ENCODE assay signal across 29 mouse cellular contexts in the genomic region with DNA sequence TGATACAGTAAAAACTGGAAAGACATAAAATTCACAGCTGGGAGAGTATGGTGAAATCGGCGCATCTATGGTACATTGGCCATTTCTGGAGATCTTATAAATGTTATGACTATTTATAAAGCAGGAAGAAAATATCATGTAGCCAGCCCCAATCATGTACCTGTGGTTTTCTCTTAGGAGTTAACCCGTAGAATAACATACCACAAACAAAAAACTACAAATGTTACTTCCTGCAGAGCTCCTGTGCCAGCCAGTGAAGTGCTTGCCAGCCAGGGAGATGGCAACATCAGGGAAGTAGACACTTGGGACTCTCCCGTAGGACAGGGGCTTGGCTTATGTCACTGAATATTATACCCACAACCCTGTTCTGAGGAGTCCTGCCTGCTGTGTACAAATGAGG. TPM values are rescaled to one million over a fixed set of nuclear protein-coding genes. Genes with fewer than 3 reads are reported as not detected.
DNase-seq lines count a peak whose midpoint lies in the region; ATAC-seq lines count a peak whose summit lies in the region.
"Had no signal": no experiment of that assay in that cellular context is flagged by ENCODE, and none has a peak within 500 bp of the region (broad histone marks: within the 10 kb centered on the region; RNA-seq: fewer than 3 reads in every experiment).

No protein-coding gene starts in this region.

- H3K4me3 ChIP-seq in midbrain, embryonic 11.5 days (ENCODE audit: low read depth, low read length): no peak overlapping the region
- H3K4me3 ChIP-seq in midbrain, embryonic 14.5 days (replicated peaks; ENCODE audit: low read depth, low read length): no peak overlapping the region
- H3K4me3 ChIP-seq: embryonic facial prominence, embryonic 13.5 days; embryonic facial prominence, embryonic 15.5 days; erythroblast, embryonic 14.5 days; forebrain, embryonic 10.5 days; forebrain, embryonic 12.5 days had no signal

- no peaks in the 10 kb centered on the region for H3K36me3 ChIP-seq in midbrain, embryonic 11.5 days (ENCODE audit: control insufficient read depth, insufficient read depth, low read length)
- H3K36me3 ChIP-seq in midbrain, embryonic 14.5 days (ENCODE audit: control insufficient read depth, insufficient read depth, low read length): no peaks in the 10 kb centered on the region
- H3K36me3 ChIP-seq: embryonic facial prominence, embryonic 13.5 days; embryonic facial prominence, embryonic 15.5 days; forebrain, embryonic 10.5 days; forebrain, embryonic 12.5 days had no signal

- H3K27ac ChIP-seq in midbrain, embryonic 11.5 days (ENCODE audit: low read depth, low read length): no peak overlapping the region
- H3K27ac ChIP-seq in midbrain, embryonic 14.5 days (replicated peaks; ENCODE audit: low read depth, low read length): no peak overlapping the region
- H3K27ac ChIP-seq: embryonic facial prominence, embryonic 13.5 days; embryonic facial prominence, embryonic 15.5 days; forebrain, embryonic 10.5 days; forebrain, embryonic 12.5 days had no signal

- no peaks in the 10 kb centered on the region for H3K27me3 ChIP-seq in midbrain, embryonic 11.5 days (ENCODE audit: control insufficient read depth, insufficient read depth, low read length)
- no peaks in the 10 kb centered on the region for H3K27me3 ChIP-seq in midbrain, embryonic 14.5 days (ENCODE audit: control insufficient read depth, insufficient read depth, low read length)
- H3K27me3 ChIP-seq: embryonic facial prominence, embryonic 13.5 days; embryonic facial prominence, embryonic 15.5 days; forebrain, embryonic 12.5 days had no signal

- intact Hi-C loops in heart, postnatal 25 days (cut with DNase I): no loop called here

- no peaks in the 10 kb centered on the region for H3K4me1 ChIP-seq in midbrain, embryonic 11.5 days (ENCODE audit: control insufficient read depth, insufficient read depth, low read length)
- H3K4me1 ChIP-seq in midbrain, embryonic 14.5 days (ENCODE audit: control insufficient read depth, insufficient read depth, low read length): peaks cover 8% of the 10 kb centered on the region; the same call in 1 of the 2 replicates

- ATAC-seq in midbrain, embryonic 11.5 days (ENCODE audit: low FRiP score): no peak
- no peak for ATAC-seq in midbrain, embryonic 14.5 days (ENCODE audit: low FRiP score, low TSS enrichment)
- ATAC-seq: forebrain, embryonic 14.5 days; forebrain, embryonic 16.5 days had no signal

- H3K9ac ChIP-seq in midbrain, embryonic 11.5 days (ENCODE audit: low read length): no peak overlapping the region
- no peak overlapping the region for H3K9ac ChIP-seq in midbrain, embryonic 14.5 days (replicated peaks; ENCODE audit: low read length)
- H3K9ac ChIP-seq: embryonic facial prominence, embryonic 13.5 days; embryonic facial prominence, embryonic 15.5 days; forebrain, embryonic 12.5 days had no signal

- DNase-seq in heart, adult 11 months: peak; percentile 64
- no peak for DNase-seq in heart, postnatal 25 days (ENCODE audit: low spot score)
- DNase-seq in midbrain, embryonic 11.5 days (ENCODE audit: low spot score, missing footprints): peak; percentile 59
- no peak for DNase-seq in midbrain, embryonic 14.5 days
- DNase-seq in kidney, postnatal 25 days: no peak
- DNase-seq: adrenal gland, adult 2 months; adrenal gland, postnatal 10 days; adrenal gland, postnatal 25 days; cerebellum, adult 11 months; cerebellum, adult 18-20 months; cerebellum, adult 8-10 months; cerebellum, adult 9-11 months; cerebellum, postnatal 14 days; cerebellum, postnatal 36 days; embryo, embryonic 11 days had no signal

- no peaks in the 10 kb centered on the region for H3K9me3 ChIP-seq in midbrain, embryonic 11.5 days (ENCODE audit: control insufficient read depth, low read length)
- no peaks in the 10 kb centered on the region for H3K9me3 ChIP-seq in midbrain, embryonic 14.5 days (ENCODE audit: control insufficient read depth, low read length)
- H3K9me3 ChIP-seq: embryonic facial prominence, embryonic 13.5 days; embryonic facial prominence, embryonic 15.5 days; forebrain, embryonic 10.5 days; forebrain, embryonic 12.5 days had no signal

- no peak overlapping the region for H3K4me2 ChIP-seq in midbrain, embryonic 11.5 days
- H3K4me2 ChIP-seq in midbrain, embryonic 14.5 days (ENCODE audit: low read length): no peak overlapping the region
- H3K4me2 ChIP-seq: embryonic facial prominence, embryonic 13.5 days; embryonic facial prominence, embryonic 15.5 days; forebrain, embryonic 12.5 days had no signal

- WGBS in midbrain, embryonic 11.5 days: 86% methylated on average over 4 of the region's 4 CpGs
- 87% methylated on average over 4 of the region's 4 CpGs for WGBS in midbrain, embryonic 14.5 days

RNA-seq across cellular contexts. Expression of gene Gm10974, which starts 14.6 kb away (rescaled TPM):
- not detected for total RNA-seq in heart, postnatal 25 days (2021)
- polyA plus RNA-seq in midbrain, embryonic 11.5 days (2014; fragmentation: Nextera tagmentation; extraction: Ambion mirVana): not detected in 2 replicates
- polyA plus RNA-seq in midbrain, embryonic 14.5 days (2014; fragmentation: Nextera tagmentation; extraction: Ambion mirVana): not detected in 2 replicates
- total RNA-seq: adrenal gland, adult 2 months; adrenal gland, postnatal 10 days; adrenal gland, postnatal 25 days; adrenal gland, postnatal 4 days; common myeloid progenitor, adult 5-6 weeks; ES-E14; MEL had no signal
- polyA plus RNA-seq: adrenal gland, adult 2 months; brain, embryonic 14.5 days; C2C12; embryonic facial prominence, embryonic 11.5 days; embryonic facial prominence, embryonic 13.5 days; embryonic facial prominence, embryonic 15.5 days; erythroblast, embryonic 14.5 days; forebrain, embryonic 10.5 days; forebrain, embryonic 12.5 days; forebrain, embryonic 14.5 days; forebrain, embryonic 16.5 days had no signal

RNA-seq across cellular contexts. Expression of gene Lrrk1, which starts 37.1 kb away (rescaled TPM):
- total RNA-seq in heart, postnatal 25 days (2021): 10 to 100 TPM in 1 of 2 experiments, 1 to 10 TPM in 1; 9.9 to 10.5 TPM
- 2.5 and 2.9 TPM in 2 replicates for polyA plus RNA-seq in midbrain, embryonic 11.5 days (2014; fragmentation: Nextera tagmentation; extraction: Ambion mirVana)
- polyA plus RNA-seq in midbrain, embryonic 14.5 days (2014; fragmentation: Nextera tagmentation; extraction: Ambion mirVana): 1.3 and 3.6 TPM in 2 replicates

Comparison
In these comparisons a context has a peak if more than half of its experiments do, and no peak if none do; other contexts are left out.
1. DNase-seq: peak in heart, adult 11 months (single experiment) and midbrain, embryonic 11.5 days (single experiment); none in heart, postnatal 25 days (single experiment), midbrain, embryonic 14.5 days (single experiment) and kidney, postnatal 25 days (0 of 2).